Mouse (Mus musculus) B cell, adult 2 months (primary cell): ENCODE data around the gene Ihh.

ENCODE experiments used
- DNase-seq, 2 experiments: peaks; one replicate each; pipeline ENCODE4 v3.0.0; 2022

Ihh gene

GRCm38 (mm10) chr1:74951556-74952210, at the start of gene Ihh:
Gene Ihh (minus strand): TSS chr1:74951672.
- DNase-seq = no peak

- no peak for DNase-seq
Observed at GRCm38 (mm10) chr1:75001183-75001582, 49.7 kb upstream of the Ihh start.

- peak; percentile 54 to 58 for DNase-seq
Observed at GRCm38 (mm10) chr1:75000496-75000895, 49.0 kb upstream of the Ihh start.

GRCm38 (mm10) chr1:74999173-74999572, 47.7 kb upstream of the Ihh start:
- no peak for DNase-seq

GRCm38 (mm10) chr1:74997231-74997630, 45.8 kb upstream of the Ihh start:
- DNase-seq = no peak

- DNase-seq = no peak
Observed at GRCm38 (mm10) chr1:74977001-74977400, 25.5 kb upstream of the Ihh start.

GRCm38 (mm10) chr1:74975936-74976335, 24.5 kb upstream of the Ihh start:
- DNase-seq = no peak

GRCm38 (mm10) chr1:74973590-74973989, 22.1 kb upstream of the Ihh start:
- no peak for DNase-seq

GRCm38 (mm10) chr1:74971353-74972050, 20.0 kb upstream of the Ihh start:
- DNase-seq = no peak

GRCm38 (mm10) chr1:74967962-74968580, 16.6 kb upstream of the Ihh start:
- no peak for DNase-seq

GRCm38 (mm10) chr1:74964494-74965215, 13.2 kb upstream of the Ihh start:
- peak; percentile 35 to 47 for DNase-seq

GRCm38 (mm10) chr1:74962853-74963227, 11.4 kb upstream of the Ihh start:
- DNase-seq = no peak

GRCm38 (mm10) chr1:74962126-74962852, 10.8 kb upstream of the Ihh start:
- no peak for DNase-seq

- no peak for DNase-seq
Observed at GRCm38 (mm10) chr1:74961722-74962121, 10.2 kb upstream of the Ihh start.

- DNase-seq = no peak
Observed at GRCm38 (mm10) chr1:74960059-74960458, 8.6 kb upstream of the Ihh start.

GRCm38 (mm10) chr1:74950576-74951490, 639 bp downstream of the Ihh start:
- no peak for DNase-seq

GRCm38 (mm10) chr1:74950066-74950465, 1.4 kb downstream of the Ihh start:
- DNase-seq = no peak

- DNase-seq = no peak
Observed at GRCm38 (mm10) chr1:74949666-74950050, 1.8 kb downstream of the Ihh start.

- peak; percentile 61 to 65 for DNase-seq
Observed at GRCm38 (mm10) chr1:74948784-74949665, 2.4 kb downstream of the Ihh start.

GRCm38 (mm10) chr1:74947986-74948670, 3.3 kb downstream of the Ihh start:
- no peak for DNase-seq
